In genomic region chr14:46418371-46419097, GRCm38 (mm10) we compare ENCODE assay signal across 19 mouse cellular contexts. TPM values are rescaled to one million over a fixed set of nuclear protein-coding genes. Genes with fewer than 3 reads are reported as not detected.
DNase-seq lines count a peak whose midpoint lies in the region; ATAC-seq and TF ChIP-seq lines count a peak whose summit lies in the region.
"Had no signal": no experiment of that assay in that cellular context is flagged by ENCODE, and none has a peak within 500 bp of the region (broad histone marks: within the 10 kb centered on the region; RNA-seq: fewer than 3 reads in every experiment).

No protein-coding gene starts in this region.

- H3K4me1 ChIP-seq in heart, embryonic 10.5 days: peaks cover 10% of the 10 kb centered on the region; the same call in 1 of the 2 replicates
- peaks cover 6% of the 10 kb centered on the region for H3K4me1 ChIP-seq in heart, embryonic 12.5 days (replicated peaks)
- H3K4me1 ChIP-seq in ES-Bruce4 (ENCODE audit: control insufficient read depth, insufficient read depth, low read length): peaks cover 4% of the 10 kb centered on the region
- H3K4me1 ChIP-seq in embryonic facial prominence, embryonic 10.5 days: peaks cover 23% of the 10 kb centered on the region
- H3K4me1 ChIP-seq in limb, embryonic 10.5 days: peaks cover 17% of the 10 kb centered on the region
- H3K4me1 ChIP-seq: hindbrain, embryonic 12.5 days; liver, embryonic 15.5 days had no signal

- TF ChIP-seq CTCF in ES-Bruce4 (IDR thresholded peaks at IDR 0.05; ENCODE audit: low read depth, low read length): no peak

- no peak overlapping the region for H3K4me2 ChIP-seq in heart, embryonic 12.5 days
- H3K4me2 ChIP-seq: hindbrain, embryonic 12.5 days; liver, embryonic 15.5 days had no signal

- H3K27ac ChIP-seq in heart, embryonic 10.5 days: 0 out of 2 replicates have a peak overlapping the region, but pooled peaks have one; percentile 6
- no peak overlapping the region for H3K27ac ChIP-seq in heart, embryonic 12.5 days (ENCODE audit: poor library complexity, severe bottlenecking)
- H3K27ac ChIP-seq in ES-Bruce4 (ENCODE audit: insufficient read depth, low read length): peak overlapping the region; percentile 4; the same call in 1 of the 2 replicates
- no peak overlapping the region for H3K27ac ChIP-seq in embryonic facial prominence, embryonic 10.5 days (replicated peaks)
- 0 out of 2 replicates have a peak overlapping the region, but pooled peaks have one; percentile 4 for H3K27ac ChIP-seq in limb, embryonic 10.5 days
- H3K27ac ChIP-seq: hindbrain, embryonic 12.5 days; liver, embryonic 15.5 days had no signal

- no peaks in the 10 kb centered on the region for H3K36me3 ChIP-seq in heart, embryonic 10.5 days
- no peaks in the 10 kb centered on the region for H3K36me3 ChIP-seq in heart, embryonic 12.5 days
- H3K36me3 ChIP-seq in ES-Bruce4 (ENCODE audit: control insufficient read depth, insufficient read depth, low read length, poor library complexity, severe bottlenecking): no peaks in the 10 kb centered on the region
- H3K36me3 ChIP-seq in embryonic facial prominence, embryonic 10.5 days (replicated peaks): no peaks in the 10 kb centered on the region
- no peaks in the 10 kb centered on the region for H3K36me3 ChIP-seq in limb, embryonic 10.5 days
- H3K36me3 ChIP-seq: hindbrain, embryonic 12.5 days; liver, embryonic 15.5 days had no signal

- no peak overlapping the region for H3K4me3 ChIP-seq in heart, embryonic 10.5 days
- H3K4me3 ChIP-seq in heart, embryonic 12.5 days: no peak overlapping the region
- H3K4me3 ChIP-seq in ES-Bruce4 (ENCODE audit: low read depth, low read length): no peak overlapping the region
- H3K4me3 ChIP-seq in embryonic facial prominence, embryonic 10.5 days: no peak overlapping the region
- no peak overlapping the region for H3K4me3 ChIP-seq in limb, embryonic 10.5 days
- H3K4me3 ChIP-seq: hindbrain, embryonic 12.5 days; liver, embryonic 15.5 days had no signal

- no peak for TF ChIP-seq POLR2A in ES-Bruce4 (IDR thresholded peaks at IDR 0.05; ENCODE audit: insufficient read depth, low read length)

- 0 out of 2 replicates have a peak, but pooled peaks have one; percentile 17 for TF ChIP-seq EP300 in ES-Bruce4 (IDR thresholded peaks at IDR 0.05; ENCODE audit: insufficient read depth, low read depth, low read length)

- no peak for ATAC-seq in heart, embryonic 12.5 days (ENCODE audit: insufficient number of reproducible peaks, low FRiP score)
- ATAC-seq: Patski had no signal

- no peaks in the 10 kb centered on the region; the same call in 1 of the 2 replicates for H3K9me3 ChIP-seq in heart, embryonic 10.5 days
- no peaks in the 10 kb centered on the region for H3K9me3 ChIP-seq in heart, embryonic 12.5 days (replicated peaks)
- H3K9me3 ChIP-seq in ES-Bruce4 (replicated peaks; ENCODE audit: control insufficient read depth, insufficient read depth, low read length, poor library complexity, severe bottlenecking): peaks cover 7% of the 10 kb centered on the region; the same call in 1 of the 2 replicates
- H3K9me3 ChIP-seq in embryonic facial prominence, embryonic 10.5 days: no peaks in the 10 kb centered on the region
- H3K9me3 ChIP-seq in limb, embryonic 10.5 days (replicated peaks): no peaks in the 10 kb centered on the region
- H3K9me3 ChIP-seq: hindbrain, embryonic 12.5 days; liver, embryonic 15.5 days had no signal

- no peak overlapping the region for H3K9ac ChIP-seq in heart, embryonic 12.5 days
- no peak overlapping the region for H3K9ac ChIP-seq in ES-Bruce4 (ENCODE audit: low read depth, poor library complexity, severe bottlenecking)
- H3K9ac ChIP-seq: hindbrain, embryonic 12.5 days; liver, embryonic 15.5 days had no signal

- H3K27me3 ChIP-seq in heart, embryonic 10.5 days (ENCODE audit: insufficient read depth, poor library complexity, severe bottlenecking): no peaks in the 10 kb centered on the region
- H3K27me3 ChIP-seq in heart, embryonic 12.5 days (replicated peaks): no peaks in the 10 kb centered on the region
- no peaks in the 10 kb centered on the region; the same call in 1 of the 2 replicates for H3K27me3 ChIP-seq in ES-Bruce4 (ENCODE audit: control insufficient read depth, insufficient read depth, low read length, poor library complexity, severe bottlenecking)
- no peaks in the 10 kb centered on the region for H3K27me3 ChIP-seq in embryonic facial prominence, embryonic 10.5 days (replicated peaks; ENCODE audit: low read depth, poor library complexity, severe bottlenecking)
- H3K27me3 ChIP-seq in limb, embryonic 10.5 days (ENCODE audit: low read depth, poor library complexity, severe bottlenecking): no peaks in the 10 kb centered on the region
- H3K27me3 ChIP-seq: hindbrain, embryonic 12.5 days; Patski had no signal

- DNase-seq in heart, embryonic 10.5 days (ENCODE audit: low spot score): no peak
- peak; percentile 34 for DNase-seq in embryonic facial prominence, embryonic 10.5 days (ENCODE audit: low spot score)
- DNase-seq in limb, embryonic 10.5 days (ENCODE audit: low spot score): peak; percentile 33
- no peak for DNase-seq in right cerebral cortex, adult 2 months (ENCODE audit: low spot score in 2 of 2)
- DNase-seq in ovary, adult 18-20 months (ENCODE audit: low spot score): no peak
- no peak for DNase-seq in spleen, postnatal 36 days (ENCODE audit: low spot score in 2 of 2)
- DNase-seq: cerebellum, postnatal 36 days; left cerebral cortex, postnatal 4 days had no signal

- WGBS in heart, embryonic 10.5 days: 68% methylated on average over 15 of the region's 15 CpGs
- WGBS in heart, embryonic 12.5 days: 66% methylated on average over 15 of the region's 15 CpGs
- 66% methylated on average over 15 of the region's 15 CpGs for WGBS in embryonic facial prominence, embryonic 10.5 days
- WGBS in limb, embryonic 10.5 days: 70% methylated on average over 15 of the region's 15 CpGs

RNA-seq across cellular contexts. Expression of gene Bmp4, which starts 28.1 kb away (rescaled TPM):
- 32.0 and 71.3 TPM in 2 replicates for polyA plus RNA-seq in heart, embryonic 10.5 days (2016; fragmentation: Nextera tagmentation; extraction: Ambion mirVana)
- polyA plus RNA-seq in heart, embryonic 12.5 days (2016; fragmentation: Nextera tagmentation; extraction: Ambion mirVana): 35.7 and 41.3 TPM in 2 replicates
- polyA plus RNA-seq in ES-Bruce4 (2011; ENCODE audit: insufficient read depth, insufficient read length, low read depth, missing spikeins): 22.0 and 27.9 TPM in 2 replicates
- 22.9 and 24.8 TPM in 2 replicates for polyA plus RNA-seq in embryonic facial prominence, embryonic 10.5 days (2016; fragmentation: Nextera tagmentation; extraction: Ambion mirVana)
- polyA plus RNA-seq in limb, embryonic 10.5 days (2016; fragmentation: Nextera tagmentation; extraction: Ambion mirVana): 73.3 and 87.4 TPM in 2 replicates

RNA-seq across cellular contexts. Expression of gene Gm15217, which starts 39.3 kb away (rescaled TPM):
- polyA plus RNA-seq in heart, embryonic 10.5 days (2016; fragmentation: Nextera tagmentation; extraction: Ambion mirVana): 0.87 TPM in 1 of 2 replicates, not detected in the other
- polyA plus RNA-seq in heart, embryonic 12.5 days (2016; fragmentation: Nextera tagmentation; extraction: Ambion mirVana): 0.60 TPM in 1 of 2 replicates, not detected in the other
- polyA plus RNA-seq in ES-Bruce4 (2011; ENCODE audit: insufficient read depth, insufficient read length, low read depth, missing spikeins): not detected in 2 replicates
- not detected in 2 replicates for polyA plus RNA-seq in embryonic facial prominence, embryonic 10.5 days (2016; fragmentation: Nextera tagmentation; extraction: Ambion mirVana)
- polyA plus RNA-seq in limb, embryonic 10.5 days (2016; fragmentation: Nextera tagmentation; extraction: Ambion mirVana): 0.31 and 0.35 TPM in 2 replicates
- polyA plus RNA-seq: adrenal gland, adult 2 months; heart, embryonic 14.5 days; hindbrain, embryonic 12.5 days; large intestine, adult 2 months; liver, embryonic 15.5 days; neural tube, embryonic 11.5 days; Patski; spleen, adult 2 months; urinary bladder, adult 2 months had no signal

Comparison
In these comparisons a context has a peak if more than half of its experiments do, and no peak if none do; other contexts are left out.
1. H3K27ac ChIP-seq: peak in heart, embryonic 10.5 days (single experiment), ES-Bruce4 (single experiment) and limb, embryonic 10.5 days (single experiment); none in heart, embryonic 12.5 days (single experiment) and embryonic facial prominence, embryonic 10.5 days (single experiment).
2. DNase-seq: peak in embryonic facial prominence, embryonic 10.5 days (single experiment) and limb, embryonic 10.5 days (single experiment); none in heart, embryonic 10.5 days (single experiment), right cerebral cortex, adult 2 months (0 of 2), ovary, adult 18-20 months (single experiment) and spleen, postnatal 36 days (0 of 2).